Mouse (Mus musculus) olfactory bulb, adult 2 months (tissue): ENCODE results near the gene Fhit.

Experiments used
- CTCF ChIP-seq: fragments of 200-500 bp; IDR thresholded peaks from 2 replicates; pipeline ENCODE4 v1.5.1; 2012; ENCODE audit warnings: low read depth, mild to moderate bottlenecking, low read length, moderate library complexity; ENCODE audit not compliant: insufficient read depth
- POLR2A ChIP-seq: fragments of 200-500 bp; IDR thresholded peaks from 2 replicates; pipeline ENCODE4 v1.6.1; 2012; ENCODE audit warnings: mild to moderate bottlenecking, low read depth, low read length, moderate library complexity; ENCODE audit not compliant: insufficient read depth

DNA sequence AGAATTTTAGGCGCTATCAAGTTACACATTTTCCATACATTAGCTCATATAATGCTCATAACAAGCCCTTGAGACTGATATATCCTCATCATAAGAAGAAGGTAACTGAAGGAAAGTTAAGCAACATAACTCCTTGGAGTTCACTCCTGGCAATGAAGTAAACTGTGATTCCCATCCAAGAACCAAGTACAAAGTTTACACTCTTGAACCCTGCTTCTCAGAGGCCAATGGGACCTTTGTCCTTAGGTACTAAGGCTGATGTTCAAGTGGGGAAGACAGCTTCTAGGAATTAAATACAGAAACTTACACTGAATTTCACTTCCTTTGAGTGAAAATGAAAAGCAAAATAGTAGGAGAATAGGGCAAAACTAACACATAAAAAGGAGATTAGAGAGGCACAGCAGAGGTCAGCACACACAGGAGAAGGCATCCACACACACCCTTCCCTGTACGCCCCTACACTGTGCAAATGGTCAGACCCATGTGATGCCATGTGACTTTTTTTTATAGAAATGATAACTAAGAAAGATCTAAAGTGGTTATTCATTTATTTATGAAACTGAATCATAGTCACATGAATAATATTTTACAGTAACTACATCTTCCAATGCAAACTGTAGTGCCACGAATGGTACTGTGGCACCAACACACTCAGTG, 752.4 kb downstream of the Fhit start:
- no peak for TF ChIP-seq CTCF
- no peak for TF ChIP-seq POLR2A
